Mouse (Mus musculus): Measurements from ENCODE around the gene Hrc.

GRCm38 (mm10) chr7:45336319-45336718 is 1.2 kb downstream of the Hrc start:
- TF ChIP-seq CTCF (IDR thresholded peaks at IDR 0.05; ENCODE audit: extremely low read depth, insufficient read depth, insufficient read length, insufficient replicate concordance) (no peak), POLR2A (IDR thresholded peaks at IDR 0.05; ENCODE audit: low read depth, low read length) (no peak)

Measured in spleen, adult 2 months (tissue).